Mouse (Mus musculus): ENCODE measurements around the gene Nr1i2. TPM values are rescaled to one million over a fixed set of nuclear protein-coding genes. Genes with fewer than 3 reads are reported as not detected.

The Nr1i2 gene
- total RNA-seq, 2 experiments from 2014 or later: not detected

GRCm38 (mm10) chr16:38287762-38288161, 6.9 kb downstream of the Nr1i2 start:
- DNase-seq (ENCODE audit: low spot score in 2 of 2): no peak

DNA sequence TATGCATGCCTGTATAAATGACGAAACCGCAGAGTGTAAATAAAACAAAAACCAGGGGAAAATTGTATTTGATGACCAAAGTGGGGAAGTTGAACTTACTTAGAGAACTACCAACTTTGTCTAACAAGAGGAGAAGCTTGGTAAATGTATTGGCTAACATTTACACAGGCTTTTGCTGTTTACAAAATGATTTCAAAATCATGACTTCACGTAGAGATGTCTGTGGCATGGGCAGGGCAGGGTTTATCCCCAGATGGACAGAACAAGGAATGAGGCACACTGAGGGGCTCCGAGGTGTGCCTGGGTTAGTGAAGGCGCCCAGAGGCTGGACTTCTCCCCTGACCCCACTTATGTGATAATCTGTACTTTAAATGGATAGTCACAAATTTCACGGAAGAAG, 7.3 kb downstream of the Nr1i2 start:
- no peak for DNase-seq (ENCODE audit: low spot score in 2 of 2)

DNA sequence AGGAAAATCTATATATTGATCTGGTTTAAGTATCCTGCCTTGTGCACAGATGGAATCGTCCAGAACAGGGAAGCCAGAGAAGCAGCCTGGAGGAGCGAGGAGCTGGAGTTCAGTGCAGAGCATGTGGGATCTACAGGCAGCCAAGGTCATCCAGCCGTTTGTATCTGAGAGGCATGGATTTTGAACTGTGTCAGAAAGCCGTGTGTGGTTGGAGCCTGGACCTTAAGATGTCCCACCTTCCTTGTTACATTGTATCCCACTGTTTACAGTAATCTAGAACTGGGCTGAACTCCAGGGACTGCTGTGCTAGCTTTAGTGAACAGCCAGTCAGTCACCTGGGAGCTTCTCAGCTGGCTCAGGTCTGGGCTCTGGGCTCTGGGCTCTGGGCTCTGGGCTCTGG, 8.1 kb downstream of the Nr1i2 start:
- DNase-seq (ENCODE audit: low spot score in 2 of 2): no peak

DNA sequence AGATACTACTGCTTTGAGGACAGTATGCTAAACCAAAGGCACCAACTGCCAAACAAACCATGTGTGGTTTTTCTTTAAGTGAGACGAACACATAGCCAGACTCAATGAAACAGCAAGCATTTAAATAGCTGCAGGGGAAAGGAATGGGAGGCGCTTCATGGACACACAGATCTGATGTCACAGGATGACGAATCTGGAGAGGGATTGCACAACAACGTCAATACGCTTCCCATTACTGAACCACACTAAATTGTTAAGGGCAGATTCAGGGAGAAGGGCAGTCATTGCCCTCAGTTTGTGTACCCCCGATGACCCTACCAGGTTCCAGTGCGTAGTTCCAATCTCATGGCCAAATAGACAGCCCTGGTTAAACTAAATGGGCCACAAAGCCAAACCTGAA, 8.8 kb downstream of the Nr1i2 start:
- DNase-seq (ENCODE audit: low spot score in 2 of 2): no peak

DNA sequence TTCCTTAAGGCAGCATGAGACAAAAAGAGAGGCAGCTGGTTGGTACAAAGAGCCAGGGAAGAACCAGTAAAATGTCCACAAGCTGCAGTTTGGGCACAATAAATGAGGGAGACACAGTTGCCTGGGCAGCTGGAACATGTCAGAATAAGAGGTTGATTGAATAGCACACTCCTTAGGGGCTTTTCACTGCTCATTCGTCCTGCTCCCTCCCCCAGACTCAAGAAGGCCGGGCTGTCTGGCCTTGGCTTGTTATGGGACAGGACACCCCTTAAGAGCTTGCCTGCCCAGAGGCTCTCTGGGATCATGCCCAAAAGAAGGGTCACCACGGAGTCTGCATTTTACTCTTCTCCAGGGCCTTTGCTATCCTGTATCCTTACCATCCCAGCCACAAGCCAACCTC, 11.3 kb downstream of the Nr1i2 start:
- no peak for DNase-seq (ENCODE audit: low spot score in 2 of 2)

DNA sequence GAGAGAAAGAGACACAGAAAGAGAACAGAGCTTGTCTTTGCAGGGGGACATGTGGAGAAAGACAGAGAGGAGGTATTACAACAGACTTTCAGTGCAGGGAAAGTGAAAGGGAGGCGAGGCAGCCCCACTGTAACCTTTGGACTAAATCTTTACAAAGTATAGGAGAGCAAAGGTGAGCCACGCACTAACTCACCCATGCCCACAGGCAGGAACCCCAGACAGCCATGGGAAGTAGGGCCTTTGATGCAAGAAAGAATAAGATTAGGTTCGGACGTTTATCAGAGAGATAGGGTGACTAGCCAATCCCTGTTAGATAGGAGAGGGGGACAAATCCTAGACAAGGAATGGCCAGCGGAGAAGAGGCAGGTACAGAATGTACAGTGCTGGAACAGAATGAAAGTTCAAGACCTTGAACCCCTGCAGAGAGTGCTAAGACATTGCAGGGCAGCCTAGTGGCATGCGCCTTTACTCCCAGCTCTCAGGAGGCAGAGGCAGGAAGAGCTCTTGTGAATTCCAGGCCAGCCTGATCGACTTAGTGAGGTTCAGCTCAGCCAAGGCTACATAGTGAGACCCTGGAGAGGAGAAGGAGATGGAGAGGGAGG, 12.0 kb downstream of the Nr1i2 start:
- no peak for DNase-seq (ENCODE audit: low spot score in 2 of 2)

- DNase-seq (ENCODE audit: low spot score in 2 of 2): no peak
These were observed 13.7 kb downstream of the Nr1i2 start for GRCm38 (mm10) chr16:38280951-38281350.

DNA sequence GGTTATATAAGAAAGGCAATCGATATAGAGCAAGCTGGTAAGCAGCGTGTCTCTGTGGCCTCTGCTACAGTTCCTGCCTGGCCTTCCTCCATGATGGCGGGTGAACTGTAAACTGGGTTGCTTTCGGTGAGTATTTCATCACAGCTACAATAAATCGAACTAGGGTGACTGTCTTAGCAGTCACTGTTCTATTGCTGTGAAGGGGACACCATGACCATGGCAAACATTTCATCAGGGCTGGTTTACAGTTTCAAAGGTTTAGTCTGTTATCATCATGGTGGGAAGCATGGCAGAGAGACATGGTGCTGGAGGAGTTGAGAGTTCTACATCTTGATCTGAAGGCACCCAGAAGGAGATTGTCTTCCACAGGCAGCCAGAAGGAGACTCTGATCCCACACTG, 14.8 kb downstream of the Nr1i2 start:
- DNase-seq (ENCODE audit: low spot score in 2 of 2): no peak

DNA sequence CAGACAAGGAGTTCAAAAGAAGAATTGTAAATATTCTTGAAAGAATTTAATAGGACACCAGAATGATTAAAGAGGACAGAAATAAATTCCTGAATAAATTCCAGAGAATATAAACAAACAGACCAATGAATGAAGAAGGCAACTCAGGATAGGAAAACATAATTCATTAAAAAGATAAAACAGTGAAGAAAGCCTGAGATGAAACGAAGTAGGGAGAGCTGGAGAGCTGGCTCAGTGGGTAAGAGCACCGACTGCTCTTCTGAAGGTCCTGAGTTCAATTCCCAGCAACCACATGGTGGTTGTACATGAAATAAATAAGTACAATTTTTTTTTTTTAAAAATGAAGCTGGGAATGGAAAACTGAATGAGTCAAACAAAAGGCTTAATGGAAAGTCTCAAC, 19.9 kb downstream of the Nr1i2 start:
- no peak for DNase-seq (ENCODE audit: low spot score in 2 of 2)

GRCm38 (mm10) chr16:38272483-38272882, 22.1 kb downstream of the Nr1i2 start:
- no peak for DNase-seq (ENCODE audit: low spot score in 2 of 2)

DNA sequence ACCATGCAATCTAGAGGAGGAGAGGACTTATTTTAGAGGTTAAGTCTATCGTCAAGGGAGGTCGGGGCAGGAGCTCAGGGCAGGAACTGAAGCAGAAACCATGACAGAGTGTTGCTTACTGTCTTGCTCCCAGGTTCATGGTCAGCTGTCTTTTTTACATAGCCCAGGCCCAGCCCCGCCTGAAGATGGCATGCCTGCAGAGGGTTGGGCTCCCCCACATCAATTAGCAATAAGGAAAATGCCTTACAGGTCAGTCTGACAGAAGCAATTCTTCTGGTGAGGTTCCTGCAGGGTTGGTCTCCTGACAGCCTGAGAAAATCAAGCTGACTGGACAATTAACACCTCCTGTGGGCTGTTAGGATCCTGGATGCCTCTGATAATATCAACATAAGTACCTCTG, 23.0 kb downstream of the Nr1i2 start:
- no peak for DNase-seq (ENCODE audit: low spot score in 2 of 2)

GRCm38 (mm10) chr16:38255927-38256326, 38.7 kb downstream of the Nr1i2 start:
- no peak for DNase-seq (ENCODE audit: low spot score in 2 of 2)

GRCm38 (mm10) chr16:38255107-38255506, 39.5 kb downstream of the Nr1i2 start:
- no peak for DNase-seq (ENCODE audit: low spot score in 2 of 2)

DNA sequence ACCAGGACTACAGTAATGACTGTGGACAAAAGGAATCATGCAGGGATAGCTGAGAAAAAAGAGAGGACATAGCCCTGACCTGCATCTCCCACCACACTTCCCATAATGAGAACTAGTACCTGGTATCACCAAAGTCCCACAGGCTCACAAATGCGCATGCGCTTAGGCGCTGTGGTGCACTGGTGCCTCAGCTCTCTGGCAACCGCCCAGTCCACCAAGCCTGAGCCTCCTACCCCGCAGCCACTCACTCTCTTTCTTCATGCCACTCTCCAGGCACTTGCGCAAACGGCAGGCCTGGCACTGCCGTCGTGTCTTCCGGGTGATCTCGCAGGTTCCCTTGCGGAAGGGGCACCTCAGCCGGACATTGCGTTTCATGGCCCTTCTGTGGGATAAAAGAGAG, 40.6 kb downstream of the Nr1i2 start:
- no peak for DNase-seq (ENCODE audit: low spot score in 2 of 2)

DNA sequence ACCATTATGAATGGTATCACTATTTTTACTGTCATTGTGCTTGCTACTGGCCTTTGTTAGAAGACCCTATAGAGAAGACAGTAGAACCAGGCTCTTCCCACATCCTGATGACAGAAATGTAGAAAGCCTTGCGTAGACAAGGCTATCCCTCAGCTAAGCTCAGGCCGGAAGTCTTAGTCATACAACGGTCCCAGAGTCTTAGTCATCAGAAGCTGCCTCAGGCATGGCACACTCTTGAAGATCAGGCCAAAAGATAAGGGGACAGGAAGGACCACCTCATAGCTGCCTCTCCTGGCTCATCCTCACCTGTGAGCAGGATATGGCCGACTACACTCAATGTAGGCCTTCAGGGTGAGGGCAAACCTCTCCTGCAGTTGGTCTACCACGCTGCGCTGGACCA, 44.2 kb downstream of the Nr1i2 start:
- no peak for DNase-seq (ENCODE audit: low spot score in 2 of 2)

DNA sequence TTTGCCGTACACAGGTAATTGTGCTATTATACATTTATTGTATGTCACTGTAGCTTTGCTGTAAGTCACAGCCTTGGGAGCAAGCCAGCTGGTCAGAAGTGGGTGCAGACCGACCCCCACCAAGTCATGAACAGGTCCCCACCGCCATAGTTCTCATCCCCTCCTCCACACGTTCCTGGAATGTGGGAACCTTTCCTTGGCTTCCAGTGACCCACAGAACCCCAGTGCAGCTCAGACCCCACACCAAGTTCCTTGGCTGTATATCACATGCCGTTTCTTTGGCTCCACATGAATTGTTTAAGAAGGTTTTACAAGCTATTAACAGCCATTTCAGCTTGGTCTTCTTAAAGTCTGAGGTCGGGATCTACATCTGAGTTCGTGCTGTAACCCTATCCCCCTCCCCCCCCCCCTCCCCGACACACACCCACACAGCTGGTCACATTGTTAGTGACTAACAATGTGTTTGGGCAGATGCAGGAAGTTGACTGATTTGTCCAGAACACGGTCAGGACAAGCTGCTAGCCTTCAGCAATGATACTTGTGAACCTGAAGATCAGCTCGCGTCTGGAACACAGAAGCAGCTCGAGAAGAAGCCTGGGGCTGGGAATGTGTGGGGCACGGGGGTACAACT, 46.2 kb downstream of the Nr1i2 start:
- no peak for DNase-seq (ENCODE audit: low spot score in 2 of 2)

GRCm38 (mm10) chr16:38245849-38246585, 48.6 kb downstream of the Nr1i2 start:
- DNase-seq (ENCODE audit: low spot score in 2 of 2): no peak

DNA sequence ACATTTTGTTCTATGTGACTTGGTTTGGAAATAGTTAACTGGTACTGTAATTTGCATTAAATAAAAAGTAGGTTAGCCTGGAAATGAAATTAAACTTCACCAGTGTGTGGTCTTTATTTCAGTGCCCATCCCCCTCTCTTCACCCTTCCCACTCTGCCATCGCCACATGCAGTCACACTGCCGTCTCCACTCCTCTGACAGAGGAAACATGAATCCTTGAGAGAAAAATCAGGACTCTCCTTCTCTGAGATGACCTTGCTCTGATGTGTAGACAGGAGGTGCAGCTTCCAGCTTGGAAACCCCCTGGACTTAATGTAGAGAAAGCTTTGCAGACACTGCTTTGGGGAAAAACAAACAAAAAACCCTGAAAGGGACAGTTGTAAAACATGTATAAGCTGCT, 49.2 kb downstream of the Nr1i2 start:
- no peak for DNase-seq (ENCODE audit: low spot score in 2 of 2)

GRCm38 (mm10) chr16:38244111-38244510, 50.5 kb downstream of the Nr1i2 start:
- DNase-seq (ENCODE audit: low spot score in 2 of 2): no peak

DNA sequence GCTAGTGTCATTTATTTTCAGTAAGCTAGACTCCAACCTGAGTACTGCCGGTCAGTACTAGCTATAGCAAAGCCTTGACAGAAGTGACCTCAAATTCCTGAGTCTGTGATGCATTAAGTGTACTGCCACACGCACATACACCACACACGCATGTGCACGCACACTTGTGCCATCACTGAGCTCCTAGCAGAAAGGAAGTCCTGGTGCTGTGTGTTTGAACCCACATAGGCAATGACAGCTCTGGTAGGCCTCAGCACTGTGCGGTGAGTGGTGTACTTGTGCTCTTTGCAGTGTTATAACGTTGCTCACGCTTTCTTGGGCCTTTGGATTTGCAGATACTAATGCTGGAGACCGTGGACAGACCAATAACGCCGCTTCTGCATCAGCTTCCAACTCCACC, 54.5 kb downstream of the Nr1i2 start:
- DNase-seq (ENCODE audit: low spot score in 2 of 2): no peak

DNA sequence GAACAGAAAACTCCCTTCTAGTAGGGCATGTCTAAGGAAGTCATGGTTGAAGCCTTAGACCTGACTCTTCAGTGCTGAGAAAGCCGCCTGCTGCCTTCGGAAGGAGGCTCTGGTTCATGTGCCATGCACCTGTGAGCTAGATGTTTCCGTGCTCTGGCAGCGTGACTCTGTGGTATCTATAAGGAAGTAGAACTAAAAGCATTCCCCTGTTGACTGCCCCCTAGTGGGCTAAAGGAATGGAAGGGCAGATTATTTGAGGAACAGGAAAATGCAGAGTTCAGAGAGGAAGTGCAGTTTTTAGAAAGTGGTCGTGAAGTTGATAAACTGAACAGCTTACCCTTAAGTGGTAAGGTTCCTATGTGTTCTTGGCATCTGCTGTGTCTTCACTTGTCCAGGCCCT, 54.9 kb downstream of the Nr1i2 start:
- DNase-seq (ENCODE audit: low spot score in 2 of 2): peak; percentile 29 to 42

DNA sequence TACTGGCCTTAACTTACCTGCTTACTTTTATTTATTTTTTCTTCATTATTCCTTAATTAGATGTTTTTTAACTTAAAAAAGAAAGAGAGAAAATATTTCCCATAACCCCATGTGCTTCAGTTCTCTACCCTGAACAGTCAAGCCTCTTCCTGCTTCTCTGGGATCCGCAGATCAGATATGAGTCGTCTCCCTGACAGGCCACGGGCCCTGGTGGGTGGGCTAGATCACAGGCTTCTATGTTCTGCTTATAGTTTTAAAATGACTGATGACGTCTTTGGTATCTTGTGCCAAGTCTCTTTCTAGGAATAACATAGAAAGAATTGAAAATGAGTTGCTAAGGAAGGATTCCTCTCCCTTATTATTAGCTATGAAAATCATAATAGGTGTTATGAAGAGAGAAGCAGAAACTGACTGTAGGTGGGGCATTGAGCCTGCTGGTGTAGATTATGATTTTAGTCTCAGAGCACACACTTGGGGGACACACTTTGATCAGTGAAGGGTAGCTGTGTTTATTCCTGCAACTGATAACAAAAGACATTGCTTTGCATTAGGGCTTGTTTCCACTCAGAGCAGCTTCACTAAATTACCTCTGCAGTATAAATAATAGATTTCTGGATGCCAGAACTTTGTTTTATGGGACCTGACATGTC, 57.6 kb downstream of the Nr1i2 start:
- DNase-seq (ENCODE audit: low spot score in 2 of 2): no peak

All from layer of hippocampus, postnatal 10 days (tissue).